Mouse (Mus musculus) midbrain, postnatal 0 days (tissue): ENCODE data around the gene Adamtsl1. TPM values are rescaled to one million over a fixed set of nuclear protein-coding genes. Genes with fewer than 3 reads are reported as not detected.

Experiments used
- ATAC-seq: fragments of 200-750 bp; cut with Nextera tagmentation; 2 replicates; pipeline ENCODE4 v1.8.0; 2017; ENCODE audit warnings: moderate number of reproducible peaks, mild to moderate bottlenecking, moderate TSS enrichment, moderate library complexity; ENCODE audit not compliant: low FRiP score
- DNase-seq: peaks from one replicate; pipeline ENCODE4 v3.0.0-alpha.2; 2015; ENCODE audit warnings: low spot score
- H3K27ac ChIP-seq: fragments of 300-500 bp; sonication (generic); 2 replicates; pipeline ENCODE4 v1.5.1; 2014; ENCODE audit warnings: low read depth, mild to moderate bottlenecking, low read length, mixed read lengths
- H3K27me3 ChIP-seq: fragments of 300-500 bp; sonication (generic); 2 replicates; pipeline ENCODE4 v1.6.1; 2014; ENCODE audit warnings: low read length, control low read depth, mixed read lengths; ENCODE audit not compliant: insufficient read depth
- H3K36me3 ChIP-seq: fragments of 300-500 bp; sonication (generic); 2 replicates; pipeline ENCODE4 v1.6.1; 2014; ENCODE audit warnings: low read length, control low read depth, mixed read lengths; ENCODE audit not compliant: insufficient read depth
- H3K4me1 ChIP-seq: fragments of 300-500 bp; sonication (generic); 2 replicates; pipeline ENCODE4 v1.6.1; 2014; ENCODE audit warnings: mild to moderate bottlenecking, control low read depth, antibody characterized with exemption, low read length, mixed read lengths; ENCODE audit not compliant: insufficient read depth
- H3K4me2 ChIP-seq: fragments of 300-500 bp; sonication (generic); 2 replicates; pipeline ENCODE4 v1.6.1; 2014; ENCODE audit warnings: low read depth, mild to moderate bottlenecking, low read length, mixed read lengths; ENCODE audit not compliant: poor library complexity, severe bottlenecking
- H3K4me3 ChIP-seq: fragments of 300-500 bp; sonication (generic); 2 replicates; pipeline ENCODE4 v1.5.1; 2014; ENCODE audit warnings: low read depth, mild to moderate bottlenecking, low read length, moderate library complexity
- H3K9ac ChIP-seq: fragments of 300-500 bp; sonication (generic); replicated peaks from 2 replicates; pipeline ENCODE4 v1.6.1; 2014; ENCODE audit warnings: mild to moderate bottlenecking, low read length, moderate library complexity, mixed read lengths; ENCODE audit not compliant: poor library complexity, severe bottlenecking
- H3K9me3 ChIP-seq: fragments of 300-500 bp; sonication (generic); 2 replicates; pipeline ENCODE4 v1.6.1; 2016; ENCODE audit warnings: low read length, control low read depth
- CTCF ChIP-seq: IDR thresholded peaks from 2 replicates; pipeline ENCODE4 v1.5.1; 2016; ENCODE audit warnings: antibody characterized with exemption, mild to moderate bottlenecking
- WGBS: fragments of 180-500 bp; shearing (Covaris S2); extraction: QIAGEN DNeasy Blood & Tissue Kit; methylation state at CpG from one replicate; pipeline ENCODE4 v1.1.7; 2014; 5-methylcytosine and 5-hydroxymethylcytosine counted together
- polyA plus RNA-seq: library from polyadenylated mRNA; unstranded; fragments of >200 nt; fragmentation: Nextera tagmentation; extraction: Ambion mirVana; gene quantifications from 2 replicates; pipeline ENCODE4 v1.2.1, GENCODE M21; 2015
- total RNA-seq: library from RNA; depleted of rRNA; stranded (reverse); fragments of >200 nt; gene quantifications from 2 replicates; pipeline ENCODE4 v1.2.3, GENCODE M21; 2014

Adamtsl1 gene
- total and polyA plus RNA-seq, 2 experiments from 2014 or later, result 4.9 to 7.3 TPM

DNA sequence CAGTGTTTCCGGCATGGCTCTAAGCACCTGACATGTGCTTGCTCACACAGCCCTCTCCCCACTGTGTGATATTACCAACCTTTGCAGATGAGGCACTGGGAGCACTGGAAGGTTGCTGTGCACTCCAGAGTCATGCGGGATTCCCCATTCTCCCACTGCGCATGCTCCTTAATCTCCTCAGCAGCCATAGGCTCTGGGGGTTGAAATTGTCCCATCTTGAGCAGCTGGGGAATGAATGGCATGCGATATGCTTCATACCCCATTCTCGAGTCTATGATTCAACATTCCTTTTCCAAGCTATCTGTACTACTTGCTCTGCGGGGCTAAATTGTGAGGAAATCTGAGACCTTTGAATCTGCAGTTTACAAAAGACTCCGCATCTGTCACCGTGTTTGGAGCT is 812.7 kb downstream of the Adamtsl1 start:
- H3K9me3 ChIP-seq, result no peaks in the 10 kb centered on the region
- WGBS, result 74% methylated on average over 8 of the region's 8 CpGs
- no peak for DNase-seq

DNA sequence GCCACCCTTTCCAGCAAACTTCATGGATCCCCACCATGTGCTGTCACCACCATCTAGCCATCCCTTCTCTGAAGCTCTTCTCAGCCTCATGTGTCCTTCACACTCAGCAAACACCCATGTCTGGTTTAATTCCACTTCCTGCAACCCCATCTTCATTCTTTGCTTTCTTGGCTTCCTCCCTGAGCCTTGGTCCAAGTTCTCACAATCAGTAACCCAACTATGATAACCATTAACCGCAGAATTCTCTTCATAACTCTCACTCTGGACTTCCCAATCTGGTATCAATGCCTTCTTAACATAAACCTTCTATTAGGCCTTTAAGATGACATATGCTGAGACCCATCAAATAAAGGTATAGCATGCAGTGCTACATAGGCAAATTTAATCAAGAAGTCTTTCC is 815.5 kb downstream of the Adamtsl1 start:
- WGBS, result 92% methylated on average over 1 of the region's 1 CpGs
- H3K36me3 ChIP-seq, result no peaks in the 10 kb centered on the region
- no peaks in the 10 kb centered on the region for H3K9me3 ChIP-seq
- no peak for TF ChIP-seq CTCF
- no peak overlapping the region for H3K27ac ChIP-seq
- DNase-seq, result no peak
- no peaks in the 10 kb centered on the region for H3K4me1 ChIP-seq
- H3K9ac ChIP-seq, result no peak overlapping the region
- H3K4me2 ChIP-seq, result no peak overlapping the region
- no peak overlapping the region for H3K4me3 ChIP-seq
- ATAC-seq, result no peak
- H3K27me3 ChIP-seq, result no peaks in the 10 kb centered on the region

More for the DNA sequence above, 812.7 kb downstream of the Adamtsl1 start:
- H3K27me3 ChIP-seq, result no peaks in the 10 kb centered on the region
- no peak overlapping the region for H3K27ac ChIP-seq
- no peak for TF ChIP-seq CTCF
- no peak overlapping the region for H3K4me3 ChIP-seq
- no peak for ATAC-seq
- no peak overlapping the region for H3K9ac ChIP-seq
- H3K4me2 ChIP-seq, result no peak overlapping the region
- H3K4me1 ChIP-seq, result no peaks in the 10 kb centered on the region
- H3K36me3 ChIP-seq, result no peaks in the 10 kb centered on the region

DNA sequence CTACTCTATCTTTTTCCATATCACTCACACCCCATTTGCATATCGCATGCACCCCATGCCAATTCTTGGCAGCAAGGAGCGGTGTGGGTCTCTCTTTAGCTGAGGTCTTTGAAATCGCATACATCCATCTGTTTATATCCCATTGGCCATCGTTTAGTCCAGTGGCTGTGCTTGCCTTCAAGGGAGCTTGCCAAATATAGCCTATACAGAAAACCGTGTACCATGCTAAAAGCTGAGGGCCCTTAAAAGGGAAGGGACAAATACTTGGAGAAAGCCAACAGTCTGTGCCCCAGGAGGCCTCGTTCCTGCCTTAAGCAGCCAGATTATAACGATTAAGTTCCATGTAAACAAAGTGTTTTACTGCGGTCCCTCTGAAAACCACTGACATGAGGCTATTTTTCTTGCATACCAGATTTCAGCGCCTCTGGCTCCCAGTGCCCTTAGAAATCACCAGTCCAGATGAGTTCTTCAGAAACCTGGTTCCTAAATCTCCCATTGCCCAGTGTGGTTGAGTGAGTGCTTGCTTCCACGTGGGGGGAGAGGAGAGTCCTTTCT is 822.0 kb downstream of the Adamtsl1 start:
- DNase-seq (no peak), ATAC-seq (no peak)
- H3K27ac ChIP-seq, result no peak overlapping the region
- H3K4me2 ChIP-seq, result no peak overlapping the region
- H3K9ac ChIP-seq, result no peak overlapping the region
- no peaks in the 10 kb centered on the region for H3K9me3 ChIP-seq
- H3K4me3 ChIP-seq, result no peak overlapping the region
- H3K36me3 ChIP-seq, result no peaks in the 10 kb centered on the region
- 43% methylated on average over 10 of the region's 10 CpGs for WGBS
- no peaks in the 10 kb centered on the region for H3K4me1 ChIP-seq
- H3K27me3 ChIP-seq, result no peaks in the 10 kb centered on the region
- no peak for TF ChIP-seq CTCF

DNA sequence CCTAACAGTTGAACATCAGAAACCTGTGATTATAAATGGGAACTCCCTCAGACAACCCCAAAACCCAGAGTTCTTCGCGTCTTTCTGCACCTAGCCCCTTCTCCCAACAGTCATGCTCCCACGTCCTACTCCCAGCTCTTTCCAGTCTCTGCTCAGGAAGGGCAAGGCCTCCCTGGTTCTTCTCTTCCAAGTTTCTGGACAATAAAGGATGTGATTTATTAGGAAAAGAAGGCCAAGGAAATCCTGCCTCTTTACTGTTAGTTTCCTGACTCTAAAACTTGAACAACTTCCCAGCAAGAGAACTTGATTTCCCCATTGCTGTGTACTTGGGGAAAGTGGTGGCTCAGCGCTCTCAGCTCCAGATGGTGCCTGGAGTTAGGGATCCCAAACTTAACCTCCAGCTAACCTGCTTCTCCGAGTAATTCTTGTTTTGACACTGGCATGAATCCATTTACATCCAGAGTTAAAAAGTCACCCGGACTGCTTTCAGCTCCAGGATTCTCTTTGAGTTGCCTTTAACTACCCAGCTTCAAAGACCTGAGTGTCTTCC is 823.3 kb downstream of the Adamtsl1 start:
- Histone ChIP-seq H3K4me2 (no peak overlapping the region), H3K9me3 (no peaks in the 10 kb centered on the region), H3K4me1 (no peaks in the 10 kb centered on the region), H3K27me3 (no peaks in the 10 kb centered on the region), H3K27ac (no peak overlapping the region), H3K36me3 (no peaks in the 10 kb centered on the region), H3K4me3 (no peak overlapping the region), H3K9ac (no peak overlapping the region)
- DNase-seq (no peak), ATAC-seq (no peak)
- WGBS, result 83% methylated on average over 6 of the region's 6 CpGs
- no peak for TF ChIP-seq CTCF

DNA sequence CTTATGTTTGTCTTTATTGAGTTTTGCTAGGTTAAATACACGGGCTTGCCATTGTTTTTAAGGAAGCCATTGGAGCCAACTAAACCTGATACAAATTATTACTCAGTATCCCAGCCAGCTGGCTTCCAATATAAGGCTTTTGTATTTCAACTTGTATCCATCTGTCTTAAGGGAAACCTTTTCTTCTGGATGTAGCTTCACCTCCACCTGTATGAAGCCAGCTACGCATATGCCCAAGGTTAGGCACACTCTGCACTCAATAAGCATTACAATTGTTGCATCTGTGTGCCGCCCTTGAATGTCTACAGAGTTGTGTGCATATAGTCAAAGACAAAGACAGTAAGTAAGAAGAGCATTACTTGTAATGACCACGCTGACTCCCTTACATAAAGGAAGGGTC is 835.4 kb downstream of the Adamtsl1 start:
- Histone ChIP-seq H3K4me2 (no peak overlapping the region), H3K9me3 (no peaks in the 10 kb centered on the region)
- WGBS, result 94% methylated on average over 4 of the region's 4 CpGs

DNA sequence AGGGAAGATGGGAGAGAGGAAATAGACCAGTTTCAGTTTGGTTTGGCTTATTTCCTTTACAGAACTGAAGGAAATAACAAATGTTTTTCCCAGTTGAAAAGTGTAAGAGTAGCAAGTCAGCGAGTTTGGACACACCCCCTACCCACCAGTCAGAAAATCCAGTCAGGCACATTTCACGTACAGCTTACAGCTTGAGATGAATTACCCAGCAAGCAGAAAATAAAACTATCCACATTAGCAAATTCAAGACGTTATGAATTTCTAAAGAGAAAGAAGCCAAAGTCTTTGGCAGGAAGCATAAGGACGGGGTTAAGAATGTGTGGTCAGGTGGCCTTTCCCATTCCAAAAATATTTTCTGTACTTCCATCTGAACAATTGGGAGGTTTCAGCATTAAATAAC is 838.1 kb downstream of the Adamtsl1 start:
- Histone ChIP-seq H3K27ac (no peak overlapping the region), H3K4me3 (no peak overlapping the region), H3K9me3 (no peaks in the 10 kb centered on the region), H3K36me3 (no peaks in the 10 kb centered on the region), H3K4me2 (no peak overlapping the region), H3K27me3 (no peaks in the 10 kb centered on the region), H3K9ac (no peak overlapping the region), H3K4me1 (no peaks in the 10 kb centered on the region)
- ATAC-seq (no peak), DNase-seq (no peak)
- no peak for TF ChIP-seq CTCF
- WGBS, result 81% methylated on average over 4 of the region's 4 CpGs

More for the DNA sequence above, 835.4 kb downstream of the Adamtsl1 start:
- Histone ChIP-seq H3K27me3 (no peaks in the 10 kb centered on the region), H3K27ac (no peak overlapping the region), H3K9ac (no peak overlapping the region), H3K36me3 (no peaks in the 10 kb centered on the region), H3K4me3 (no peak overlapping the region), H3K4me1 (no peaks in the 10 kb centered on the region)
- DNase-seq, result no peak
- ATAC-seq, result no peak
- TF ChIP-seq CTCF, result no peak
